Mouse (Mus musculus): ENCODE data around the gene Psrc1.

The Psrc1 gene

GRCm38 (mm10) chr3:108384425-108384824 is 786 bp downstream of the Psrc1 start:
- in situ Hi-C loops (cut with MboI; ENCODE audit: low sequenced_read_pairs), result loop anchor here (10.0 kb wide), 1 partner anchor 220 kb away; no protein-coding TSS in a partner anchor

GRCm38 (mm10) chr3:108386186-108386585 is 2.5 kb downstream of the Psrc1 start:
- in situ Hi-C loops (cut with MboI; ENCODE audit: low sequenced_read_pairs), result loop anchor here (5.0 to 10.0 kb wide), 2 partner anchors 109 to 221 kb away; no protein-coding TSS in a partner anchor

- in situ Hi-C loops (cut with MboI; ENCODE audit: low sequenced_read_pairs), result loop anchor here (5.0 to 10.0 kb wide), 2 partner anchors 112 to 224 kb away; no protein-coding TSS in a partner anchor
Observed at GRCm38 (mm10) chr3:108389111-108389545, 5.5 kb downstream of the Psrc1 start.

GRCm38 (mm10) chr3:108392299-108392698 is 8.7 kb downstream of the Psrc1 start:
- in situ Hi-C loops (cut with MboI; ENCODE audit: low sequenced_read_pairs), result no loop called here

- in situ Hi-C loops (cut with MboI; ENCODE audit: low sequenced_read_pairs), result no loop called here
Observed at GRCm38 (mm10) chr3:108392793-108393192, 9.2 kb downstream of the Psrc1 start.

- in situ Hi-C loops (cut with MboI; ENCODE audit: low sequenced_read_pairs), result no loop called here
Observed at GRCm38 (mm10) chr3:108398281-108398680, 14.6 kb downstream of the Psrc1 start.

- in situ Hi-C loops (cut with MboI; ENCODE audit: low sequenced_read_pairs), result no loop called here
Observed at GRCm38 (mm10) chr3:108400442-108400841, 16.8 kb downstream of the Psrc1 start.

GRCm38 (mm10) chr3:108401692-108402527 is 18.3 kb downstream of the Psrc1 start:
- in situ Hi-C loops (cut with MboI; ENCODE audit: low sequenced_read_pairs), result no loop called here

- in situ Hi-C loops (cut with MboI; ENCODE audit: low sequenced_read_pairs), result no loop called here
Observed at GRCm38 (mm10) chr3:108402528-108402920, 18.9 kb downstream of the Psrc1 start.

- in situ Hi-C loops (cut with MboI; ENCODE audit: low sequenced_read_pairs), result no loop called here
Observed at GRCm38 (mm10) chr3:108405536-108406305, 22.1 kb downstream of the Psrc1 start.

- in situ Hi-C loops (cut with MboI; ENCODE audit: low sequenced_read_pairs), result no loop called here
Observed at GRCm38 (mm10) chr3:108406306-108406885, 22.8 kb downstream of the Psrc1 start.

GRCm38 (mm10) chr3:108408517-108409008 is 24.9 kb downstream of the Psrc1 start:
- in situ Hi-C loops (cut with MboI; ENCODE audit: low sequenced_read_pairs), result no loop called here

- in situ Hi-C loops (cut with MboI; ENCODE audit: low sequenced_read_pairs), result no loop called here
Observed at GRCm38 (mm10) chr3:108409656-108410358, 26.2 kb downstream of the Psrc1 start.

- in situ Hi-C loops (cut with MboI; ENCODE audit: low sequenced_read_pairs), result no loop called here
Observed at GRCm38 (mm10) chr3:108410359-108410714, 26.7 kb downstream of the Psrc1 start.

GRCm38 (mm10) chr3:108411026-108411753 is 27.6 kb downstream of the Psrc1 start:
- in situ Hi-C loops (cut with MboI; ENCODE audit: low sequenced_read_pairs), result no loop called here

- in situ Hi-C loops (cut with MboI; ENCODE audit: low sequenced_read_pairs), result no loop called here
Observed at GRCm38 (mm10) chr3:108411754-108412121, 28.1 kb downstream of the Psrc1 start.

GRCm38 (mm10) chr3:108413634-108414360 is 30.2 kb downstream of the Psrc1 start:
- in situ Hi-C loops (cut with MboI; ENCODE audit: low sequenced_read_pairs), result no loop called here

- in situ Hi-C loops (cut with MboI; ENCODE audit: low sequenced_read_pairs), result no loop called here
Observed at GRCm38 (mm10) chr3:108414857-108415830, 31.5 kb downstream of the Psrc1 start, which contains the start of gene Celsr2. Celsr2 (minus strand) TSS chr3:108415552.

Data from CH12F3 (cell line).